Mouse (Mus musculus) CH12.LX (cell line): ENCODE measurements around the gene Cdyl. TPM values are rescaled to one million over a fixed set of nuclear protein-coding genes. Genes with fewer than 3 reads are reported as not detected.

Source experiments
- DNase-seq: peaks from one replicate; pipeline ENCODE4 v3.0.0-alpha.2; 2013; ENCODE audit errors: extremely low read depth
- H3K27ac ChIP-seq: 2 replicates; pipeline ENCODE4 v1.5.1; 2012; ENCODE audit warnings: low read depth, mild to moderate bottlenecking, control low read depth, moderate library complexity; ENCODE audit not compliant: insufficient read depth
- H3K27me3 ChIP-seq: replicated peaks from 2 replicates; pipeline ENCODE3; 2012; ENCODE audit warnings: inconsistent platforms
- H3K36me3 ChIP-seq, 2 experiments: replicated peaks in 1 of 2; 2 replicates each; pipeline versions ENCODE3 to v1.6.1; 2012; ENCODE audit warnings: inconsistent platforms in 1 of 2, low read length in 1 of 2, mild to moderate bottlenecking in 1 of 2, mixed read lengths in 1 of 2, moderate library complexity in 1 of 2; ENCODE audit not compliant: control insufficient read depth in 1 of 2, insufficient read depth in 1 of 2
- H3K4me1 ChIP-seq, 2 experiments: 2 replicates each; pipeline ENCODE4 v1.6.1; 2012; ENCODE audit warnings: inconsistent platforms in 1 of 2, moderate library complexity in 1 of 2; ENCODE audit not compliant: insufficient read depth in 2 of 2, control insufficient read depth in 1 of 2
- H3K4me2 ChIP-seq: 2 replicates; pipeline ENCODE4 v1.6.1; 2012; ENCODE audit warnings: low read depth, mild to moderate bottlenecking, control low read depth; ENCODE audit not compliant: poor library complexity, insufficient read depth, severe bottlenecking
- H3K4me3 ChIP-seq, 3 experiments: fragments of 150-350 bp in 1 of 3; sonication (generic) in 1 of 3; replicated peaks in 1 of 3; 2 replicates each; pipeline versions ENCODE3 to v1.5.1; 2011 to 2012; ENCODE audit warnings: low read depth in 2 of 3, low read length in 2 of 3, mild to moderate bottlenecking in 2 of 3, moderate library complexity in 2 of 3, control low read depth in 1 of 3, improper control_type of control experiment in 1 of 3, inconsistent platforms in 1 of 3, mixed read lengths in 1 of 3; ENCODE audit not compliant: poor library complexity in 1 of 3
- H3K79me2 ChIP-seq: replicated peaks from 2 replicates; pipeline ENCODE4 v1.6.1; 2012; ENCODE audit warnings: mild to moderate bottlenecking, moderate library complexity; ENCODE audit not compliant: control insufficient read depth, poor library complexity, insufficient read depth, severe bottlenecking; ENCODE audit errors: extremely low read depth
- H3K9ac ChIP-seq: 2 replicates; pipeline ENCODE4 v1.6.1; 2012; ENCODE audit warnings: low read depth, mild to moderate bottlenecking, control low read depth, moderate library complexity; ENCODE audit not compliant: insufficient read depth
- H3K9me3 ChIP-seq: replicated peaks from 2 replicates; pipeline ENCODE3; 2012; ENCODE audit warnings: low read length, inconsistent platforms, mixed read lengths
- CTCF ChIP-seq, 2 experiments: IDR thresholded peaks in 1 of 2; conservative IDR thresholded peaks in 1 of 2; 2 replicates each; pipeline ENCODE4 v1.5.1; 2011 to 2012; ENCODE audit warnings: low read depth in 2 of 2, low read length in 2 of 2, improper control_type of control experiment in 1 of 2, inconsistent platforms in 1 of 2, mild to moderate bottlenecking in 1 of 2, moderate library complexity in 1 of 2
- EP300 ChIP-seq: IDR thresholded peaks from 2 replicates; pipeline ENCODE4 v1.6.1; 2011; ENCODE audit warnings: low read length, improper control_type of control experiment
- ETS1 ChIP-seq: conservative IDR thresholded peaks from 2 replicates; pipeline ENCODE4 v1.6.1; 2012; ENCODE audit warnings: low read depth, mild to moderate bottlenecking, inconsistent platforms, low read length, improper control_type of control experiment, moderate library complexity
- IRF4 ChIP-seq: IDR thresholded peaks from 2 replicates; pipeline ENCODE4 v1.6.1; 2014; ENCODE audit warnings: low read depth, mild to moderate bottlenecking, inconsistent platforms, low read length, improper control_type of control experiment
- JUN ChIP-seq: IDR thresholded peaks from 2 replicates; pipeline ENCODE4 v1.6.1; 2011; ENCODE audit warnings: low read depth, mild to moderate bottlenecking, low read length, improper control_type of control experiment, moderate library complexity; ENCODE audit not compliant: insufficient read depth
- JUND ChIP-seq: conservative IDR thresholded peaks from 2 replicates; pipeline ENCODE4 v1.6.1; 2011; ENCODE audit warnings: low read depth, low read length, improper control_type of control experiment
- KAT2A ChIP-seq: IDR thresholded peaks from 2 replicates; pipeline ENCODE4 v1.6.1; 2012; ENCODE audit warnings: low read length, improper control_type of control experiment, inconsistent platforms; ENCODE audit not compliant: insufficient replicate concordance
- MAX ChIP-seq: IDR thresholded peaks from 2 replicates; pipeline ENCODE4 v1.6.1; 2011; ENCODE audit warnings: low read length, improper control_type of control experiment
- MAZ ChIP-seq: IDR thresholded peaks from 2 replicates; pipeline ENCODE4 v1.6.1; 2012; ENCODE audit warnings: low read depth, mild to moderate bottlenecking, inconsistent platforms, low read length, improper control_type of control experiment, moderate library complexity
- MEF2A ChIP-seq: IDR thresholded peaks from 2 replicates; pipeline ENCODE4 v1.6.1; 2014; ENCODE audit warnings: low read depth, mild to moderate bottlenecking, inconsistent platforms, low read length, improper control_type of control experiment, borderline replicate concordance
- MYC ChIP-seq: IDR thresholded peaks from 2 replicates; pipeline ENCODE4 v1.6.1; 2011; ENCODE audit warnings: low read depth, mild to moderate bottlenecking, improper control_type of control experiment, low read length
- NELFE ChIP-seq: IDR thresholded peaks from 2 replicates; pipeline ENCODE4 v1.6.1; 2011; ENCODE audit warnings: low read depth, low read length, improper control_type of control experiment
- NRF1 ChIP-seq: IDR thresholded peaks from 2 replicates; pipeline ENCODE4 v1.6.1; 2014; ENCODE audit warnings: low read depth, mild to moderate bottlenecking, inconsistent platforms, low read length, improper control_type of control experiment, moderate library complexity
- PAX5 ChIP-seq: IDR thresholded peaks from 2 replicates; pipeline ENCODE4 v1.6.1; 2012; ENCODE audit warnings: low read length, inconsistent platforms, mixed read lengths
- POLR2AphosphoS2 ChIP-seq: IDR thresholded peaks from 2 replicates; pipeline ENCODE4 v1.6.1; 2011; ENCODE audit warnings: low read depth, low read length, improper control_type of control experiment
- RAD21 ChIP-seq: IDR thresholded peaks from 2 replicates; pipeline ENCODE4 v1.6.1; 2011; ENCODE audit warnings: low read depth, mild to moderate bottlenecking, low read length, improper control_type of control experiment, moderate library complexity
- RCOR1 ChIP-seq: conservative IDR thresholded peaks from 2 replicates; pipeline ENCODE4 v1.6.1; 2012; ENCODE audit warnings: low read depth, mild to moderate bottlenecking, inconsistent platforms, low read length, improper control_type of control experiment
- SIN3A ChIP-seq: IDR thresholded peaks from 2 replicates; pipeline ENCODE4 v1.6.1; 2012; ENCODE audit warnings: low read length, improper control_type of control experiment, inconsistent platforms
- TBP ChIP-seq: conservative IDR thresholded peaks from 2 replicates; pipeline ENCODE4 v1.6.1; 2011; ENCODE audit warnings: low read depth, low read length, improper control_type of control experiment
- TCF12 ChIP-seq: IDR thresholded peaks from 2 replicates; pipeline ENCODE4 v1.6.1; 2014; ENCODE audit warnings: low read depth, mild to moderate bottlenecking, inconsistent platforms, low read length, improper control_type of control experiment
- USF1 ChIP-seq: IDR thresholded peaks from 2 replicates; pipeline ENCODE4 v1.6.1; 2014; ENCODE audit warnings: low read depth, mild to moderate bottlenecking, inconsistent platforms, low read length, improper control_type of control experiment
- USF2 ChIP-seq: conservative IDR thresholded peaks from 2 replicates; pipeline ENCODE4 v1.6.1; 2011; ENCODE audit warnings: low read depth, low read length, improper control_type of control experiment
- ZC3H11A ChIP-seq: IDR thresholded peaks from 2 replicates; pipeline ENCODE4 v1.6.1; 2012; ENCODE audit warnings: low read depth, mild to moderate bottlenecking, inconsistent platforms, low read length, improper control_type of control experiment
- ZMIZ1 ChIP-seq: IDR thresholded peaks from 2 replicates; pipeline ENCODE4 v1.6.1; 2012; ENCODE audit warnings: low read depth, mild to moderate bottlenecking, inconsistent platforms, low read length, improper control_type of control experiment
- dilution Hi-C: fragments of 300-500 bp; cut with MboI; formaldehyde crosslinking; loops from 2 replicates; pipeline ENCODE4 v1.14.3; 2020; ENCODE audit warnings: low sequenced_read_pairs; ENCODE audit not compliant: extremely low pct_unique_long_range_greater_than_20kb, extremely low pct_ligation_motif_present
- in situ Hi-C: fragments of 300-500 bp; cut with MboI; formaldehyde crosslinking; loops from 3 replicates; pipeline ENCODE4 v1.14.3; 2019; ENCODE audit warnings: low sequenced_read_pairs, low pct_ligation_motif_present, low pct_unique_long_range_greater_than_20kb, mixed read lengths
- polyA plus RNA-seq: library from polyadenylated mRNA; unstranded; fragments of >175 nt; gene quantifications from 2 replicates; pipeline ENCODE4 v1.2.1, GENCODE M21; 2012; ENCODE audit warnings: low read depth; ENCODE audit not compliant: insufficient read length
- total RNA-seq, 2 experiments: library from RNA; depleted of rRNA; stranded (reverse); fragments of 300-350 nt in 1 of 2; fragments of >200 nt in 1 of 2; gene quantifications; 2 replicates each; pipeline ENCODE4 v1.2.3; 2012 to 2014

The Cdyl gene
- total and polyA plus RNA-seq, 3 experiments = 5.7 to 9.1 (median 8.3) TPM

DNA sequence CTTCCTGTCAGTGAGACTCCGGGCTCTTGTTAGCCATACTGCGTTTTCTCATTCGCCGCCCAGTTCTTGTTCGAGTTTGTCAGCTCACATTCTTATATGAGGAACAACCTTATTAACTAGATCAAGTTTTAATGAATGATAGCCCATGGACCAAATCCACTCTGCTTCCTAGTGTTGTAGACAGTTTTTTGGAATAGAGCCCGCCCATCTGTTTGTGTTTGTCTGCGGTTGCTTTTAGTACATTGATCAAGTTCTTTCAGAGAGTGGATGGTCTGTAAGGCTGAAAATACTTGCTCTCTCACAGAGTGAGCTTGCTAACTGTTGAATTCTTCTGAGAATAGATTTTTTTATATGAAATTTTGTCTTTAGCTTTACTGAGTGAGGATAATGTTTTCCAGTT is 116.5 kb downstream of the Cdyl start:
- dilution Hi-C loops (no loop called here), in situ Hi-C loops (loop anchor here (5.0 kb wide), 1 partner anchor 101 kb away; no protein-coding TSS in a partner anchor)
- no peaks in the 10 kb centered on the region for H3K27me3 ChIP-seq
- H3K4me2 ChIP-seq = no peak overlapping the region
- peaks cover 0 to under 1% of the 10 kb centered on the region in 2 experiments for H3K36me3 ChIP-seq
- no peak overlapping the region for H3K9ac ChIP-seq
- no peak for DNase-seq
- no peak overlapping the region for H3K27ac ChIP-seq
- no peak overlapping the region for H3K4me3 ChIP-seq
- TF ChIP-seq ZMIZ1 = no peak
- TF ChIP-seq JUN = no peak
- TF ChIP-seq MYC = no peak
- no peak for TF ChIP-seq MEF2A
- TF ChIP-seq SIN3A = no peak
- TF ChIP-seq USF1 = no peak
- no peak for TF ChIP-seq TBP
- no peak for TF ChIP-seq CTCF (conservative IDR thresholded peaks at IDR 0.05 in 1 of 2, IDR thresholded peaks at IDR 0.05 in 1 of 2; ENCODE audit: low read depth in 2 of 2, low read length in 2 of 2)
- TF ChIP-seq PAX5 = no peak
- TF ChIP-seq POLR2AphosphoS2 = no peak
- no peak for TF ChIP-seq NRF1
- TF ChIP-seq MAX = no peak
- TF ChIP-seq MAZ = no peak
- TF ChIP-seq IRF4 = no peak
- TF ChIP-seq JUND = no peak
- no peak for TF ChIP-seq ZC3H11A
- no peak for TF ChIP-seq USF2
- no peak for TF ChIP-seq TCF12
- TF ChIP-seq RAD21 = no peak
- no peaks in the 10 kb centered on the region for H3K9me3 ChIP-seq
- H3K79me2 ChIP-seq = peaks cover 6% of the 10 kb centered on the region
- peaks cover 17 to 44% of the 10 kb centered on the region in 2 experiments for H3K4me1 ChIP-seq

DNA sequence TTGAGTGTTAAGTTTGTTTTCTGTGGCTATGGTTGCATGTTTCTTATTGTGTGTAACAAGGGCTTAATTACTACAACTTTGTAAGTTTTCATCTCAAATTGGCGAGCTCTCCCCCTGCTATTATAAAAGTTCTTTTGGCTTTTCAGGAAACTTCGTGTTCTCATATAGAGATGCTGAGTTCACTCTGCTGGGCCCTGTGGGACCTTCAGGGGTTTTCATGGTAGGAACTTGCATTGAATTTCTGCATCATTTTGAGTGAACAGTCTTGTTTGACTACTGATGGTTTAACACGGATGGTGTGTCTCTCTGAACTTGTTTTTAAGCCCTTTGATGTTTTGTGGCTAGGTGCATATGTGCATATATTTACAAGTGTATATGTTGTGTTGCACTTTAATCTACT is 121.1 kb downstream of the Cdyl start:
- H3K9me3 ChIP-seq = no peaks in the 10 kb centered on the region
- H3K27ac ChIP-seq = peak overlapping the region; percentile 81
- no peaks in the 10 kb centered on the region for H3K36me3 ChIP-seq
- H3K9ac ChIP-seq = no peak overlapping the region
- no peaks in the 10 kb centered on the region for H3K27me3 ChIP-seq
- TF ChIP-seq MAZ = no peak
- no peak for TF ChIP-seq MYC
- no peak for TF ChIP-seq NELFE
- TF ChIP-seq KAT2A = no peak
- TF ChIP-seq EP300 = peak; percentile 65
- TF ChIP-seq RCOR1 = no peak
- TF ChIP-seq SIN3A = no peak
- TF ChIP-seq ETS1 = 0 out of 2 replicates have a peak, but pooled peaks have one; percentile 39
- TF ChIP-seq IRF4 = peak; percentile 67
- TF ChIP-seq, all 38 proteins: peak for 3
- in situ Hi-C loops (loop anchor here (5.0 kb wide), 1 partner anchor 162 kb away; no protein-coding TSS in a partner anchor), dilution Hi-C loops (no loop called here)
- Histone ChIP-seq H3K4me3 (no peak overlapping the region), H3K4me2 (peak overlapping the region; percentile 47), H3K79me2 (peaks cover 6% of the 10 kb centered on the region), H3K4me1 (peaks cover 30 to 70% of the 10 kb centered on the region in 2 experiments)
- DNase-seq = peak; percentile 58
